Mouse (Mus musculus) adrenal gland, postnatal 36 days (tissue): ENCODE data around the gene Rab4a. TPM values are rescaled to one million over a fixed set of nuclear protein-coding genes. Genes with fewer than 3 reads are reported as not detected.
"Not testable (repeated sequence)": the region's sequence is repeated elsewhere in the genome, so short reads cannot be mapped to it uniquely, and the experiment has no call there.

ENCODE experiments used
- DNase-seq, 2 experiments: peaks; one replicate each; pipeline ENCODE4 v3.0.0; 2021; ENCODE audit warnings: mixed read lengths in 1 of 2
- total RNA-seq, 2 experiments: library from RNA; stranded (reverse); gene quantifications; 2 replicates each; pipeline ENCODE4 v1.2.3; 2021

Gene Rab4a
- total RNA-seq, 2 experiments from 2014 or later, result 23.2 to 34.6 TPM

- peak; percentile 46 to 51 for DNase-seq
Measured at GRCm38 (mm10) chr8:123788416-123789170, 17.2 kb upstream of the Rab4a start.

GRCm38 (mm10) chr8:123789461-123789860 is 16.3 kb upstream of the Rab4a start:
- no peak for DNase-seq

DNA sequence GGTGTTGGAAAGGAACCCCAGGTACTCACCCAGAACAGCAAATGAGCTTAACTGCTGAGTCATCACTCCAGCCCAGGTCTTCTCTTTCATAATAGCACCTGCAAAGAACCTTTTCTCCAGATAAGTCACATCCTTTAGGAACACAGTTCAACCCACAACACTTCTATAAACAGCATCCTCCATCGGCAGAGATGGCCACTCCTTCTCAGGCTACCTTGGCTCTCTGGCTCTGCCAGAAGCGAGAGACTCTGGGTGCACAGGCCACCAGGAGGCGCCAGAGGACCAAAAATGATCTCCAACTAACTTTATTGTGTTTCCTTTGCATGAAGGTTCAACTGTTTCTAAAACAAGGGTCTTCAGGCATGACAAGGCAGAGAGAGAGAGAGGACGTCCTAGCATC is 15.8 kb upstream of the Rab4a start:
- DNase-seq, result peak; percentile 91 to 93

GRCm38 (mm10) chr8:123791101-123791844 is 14.5 kb upstream of the Rab4a start:
- DNase-seq, result no peak

- no peak for DNase-seq
Measured at GRCm38 (mm10) chr8:123791845-123792225, 13.9 kb upstream of the Rab4a start.

- peak; percentile 36 to 55 for DNase-seq
Measured at GRCm38 (mm10) chr8:123793900-123794299, 11.9 kb upstream of the Rab4a start.

GRCm38 (mm10) chr8:123794766-123795165 is 11.0 kb upstream of the Rab4a start:
- no peak for DNase-seq

DNA sequence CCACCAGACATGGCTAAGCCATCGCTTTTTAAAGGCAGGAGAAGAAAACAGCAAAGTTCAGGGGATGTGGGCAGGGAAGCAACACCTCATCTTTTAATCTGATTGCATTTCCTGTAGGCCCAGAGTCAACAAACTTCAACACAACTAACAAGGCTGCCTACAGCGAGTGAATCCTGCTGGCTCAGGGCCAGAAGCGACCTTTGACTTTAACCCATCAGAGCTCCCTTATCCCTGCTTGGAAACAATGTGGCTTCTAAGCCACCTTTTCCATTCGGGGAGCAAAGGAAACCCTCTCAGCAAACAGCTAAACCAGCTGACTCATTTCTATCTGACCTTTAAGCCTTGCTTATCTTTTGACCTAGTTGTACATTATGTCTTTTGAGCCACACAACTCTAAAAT is 9.0 kb upstream of the Rab4a start:
- DNase-seq, result peak; percentile 55 to 65

DNA sequence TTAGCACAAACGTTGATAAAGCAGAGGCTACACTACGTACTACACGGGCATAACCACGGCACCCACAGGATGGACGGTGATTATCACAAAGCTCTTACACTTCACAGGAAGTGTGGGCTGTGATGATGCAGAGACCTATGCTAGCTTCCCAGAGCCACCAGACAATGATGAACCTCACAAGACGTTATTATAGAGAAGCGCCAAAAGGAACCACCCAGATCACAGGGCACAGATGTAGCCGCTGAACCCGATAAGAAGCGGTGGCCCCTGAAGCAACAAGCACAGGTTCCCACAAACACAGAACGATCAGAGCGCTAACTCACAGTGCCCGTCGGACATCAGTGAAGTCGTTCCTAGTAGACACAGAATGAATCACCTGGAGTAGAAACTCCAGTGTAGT is 7.9 kb upstream of the Rab4a start:
- DNase-seq, result no peak

DNA sequence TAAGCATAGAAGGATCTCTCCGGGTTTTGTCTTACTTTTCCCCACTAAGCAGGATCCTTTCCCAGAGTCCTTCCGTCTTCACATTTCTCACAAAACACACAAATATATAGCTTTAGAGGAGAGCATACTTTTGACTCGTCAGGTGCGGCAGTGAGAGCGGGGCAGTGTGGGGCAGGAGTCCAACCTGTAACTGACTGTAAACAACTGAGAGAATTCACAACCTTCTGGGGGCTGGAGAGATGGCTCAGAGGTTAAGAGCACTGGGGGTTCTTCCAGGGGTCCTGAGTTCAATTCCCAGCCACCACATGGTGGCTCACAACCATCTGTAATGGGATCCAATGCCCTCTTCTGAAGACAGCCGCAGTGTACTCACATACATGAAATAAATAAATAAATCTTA is 6.4 kb upstream of the Rab4a start:
- no peak for DNase-seq

- no peak for DNase-seq
Measured at GRCm38 (mm10) chr8:123799885-123800284, 5.9 kb upstream of the Rab4a start.

DNA sequence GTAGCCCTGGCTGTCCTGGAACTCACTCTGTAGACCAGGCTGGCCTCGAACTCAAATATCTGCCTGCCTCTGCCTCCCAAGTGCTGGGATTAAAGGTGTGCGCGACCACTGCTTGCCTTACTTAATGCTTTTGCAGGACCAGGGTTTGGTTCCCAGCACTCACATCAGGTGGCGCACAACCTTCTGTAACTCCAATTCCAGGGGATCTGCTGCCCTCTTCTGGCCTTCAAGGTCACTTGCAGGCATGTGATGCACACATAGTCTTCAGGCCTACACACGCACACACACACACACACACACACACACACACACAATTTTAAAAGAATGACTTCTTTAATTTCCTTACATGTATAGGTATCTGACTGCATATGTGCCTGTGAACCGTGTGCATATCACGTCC is 4.9 kb upstream of the Rab4a start:
- DNase-seq, result no peak

DNA sequence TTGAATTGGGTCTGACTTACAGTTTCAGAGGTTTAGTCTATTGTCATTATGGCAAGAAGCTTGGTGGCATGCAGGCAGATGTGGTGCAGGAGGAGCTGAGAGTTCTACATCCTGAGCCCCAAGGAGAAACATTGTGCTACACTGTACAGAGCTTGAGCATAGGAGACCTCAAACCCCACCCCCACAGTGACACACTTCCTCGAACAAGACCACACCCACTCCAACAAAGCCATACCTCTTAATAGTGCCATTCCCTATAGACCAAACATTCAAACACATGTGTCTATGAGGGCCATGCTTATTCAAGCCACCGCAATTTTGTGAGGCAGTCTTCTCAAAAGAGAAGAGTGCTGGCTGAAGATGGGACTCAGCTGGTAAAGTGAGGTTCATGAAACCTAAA is 4.2 kb upstream of the Rab4a start:
- DNase-seq, result no peak

DNA sequence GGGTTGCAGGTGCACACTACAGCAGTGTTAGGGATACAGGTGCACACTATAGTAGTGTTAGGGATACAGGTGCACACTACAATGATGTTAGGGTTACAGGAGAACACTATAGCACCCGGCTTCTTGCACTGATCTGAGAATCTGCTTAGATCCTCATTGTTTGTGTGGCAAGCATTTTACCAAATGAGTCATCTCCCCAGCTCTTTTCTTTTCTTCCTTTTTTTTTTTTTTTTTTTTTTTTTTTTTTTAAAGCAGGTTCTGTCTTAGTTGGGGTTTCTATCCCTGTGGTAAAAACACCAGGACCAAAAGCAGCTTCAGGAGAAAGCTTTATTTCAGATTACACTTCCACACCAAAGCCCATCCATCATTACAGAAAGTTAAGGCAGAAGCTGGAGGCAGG is 2.1 kb upstream of the Rab4a start:
- no peak for DNase-seq

DNA sequence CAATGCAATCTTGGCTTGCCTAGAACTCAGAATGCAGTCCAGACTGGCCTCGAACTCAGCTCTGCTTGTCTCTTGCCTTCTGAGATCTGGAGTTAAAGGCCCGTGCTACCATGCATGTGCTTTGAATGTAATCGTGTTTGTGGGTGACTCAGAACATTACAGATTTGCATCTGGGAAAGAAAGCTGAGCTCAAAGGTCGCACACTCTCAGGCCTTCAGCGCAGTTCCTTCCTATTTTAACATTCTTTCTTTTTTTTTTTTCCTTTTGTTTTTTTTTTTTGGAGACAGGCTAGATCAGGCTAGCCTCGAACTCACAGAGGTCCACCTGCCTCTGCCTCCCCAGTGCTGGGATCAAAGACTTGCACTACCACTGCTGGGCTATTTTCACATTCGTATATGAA is 1.2 kb upstream of the Rab4a start:
- no peak for DNase-seq

DNA sequence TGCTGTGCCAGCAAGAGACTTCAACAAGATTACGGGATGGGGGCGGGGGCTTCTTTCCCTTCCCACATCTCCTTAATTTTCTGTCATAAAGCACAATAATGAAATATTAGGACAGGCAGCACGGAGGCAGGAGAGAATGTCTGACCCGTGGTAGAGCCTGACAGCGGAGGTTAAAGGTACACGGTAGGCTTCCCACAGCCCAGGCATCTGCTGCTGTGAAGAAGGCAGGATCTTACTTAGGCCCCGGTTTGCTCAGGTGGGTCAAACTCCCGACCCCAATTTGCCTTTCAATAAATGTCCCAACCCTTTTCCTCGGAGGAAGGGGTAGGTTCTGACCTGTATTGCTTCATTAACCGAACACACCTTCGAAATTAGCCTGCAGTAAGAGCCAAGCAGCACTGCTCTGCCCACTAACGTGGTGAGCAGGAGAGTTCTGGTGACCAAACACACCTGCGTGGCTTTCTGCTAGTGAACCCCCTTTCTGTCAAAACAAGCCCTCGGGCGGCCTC is 522 bp upstream of the Rab4a start:
- DNase-seq, result no peak

DNA sequence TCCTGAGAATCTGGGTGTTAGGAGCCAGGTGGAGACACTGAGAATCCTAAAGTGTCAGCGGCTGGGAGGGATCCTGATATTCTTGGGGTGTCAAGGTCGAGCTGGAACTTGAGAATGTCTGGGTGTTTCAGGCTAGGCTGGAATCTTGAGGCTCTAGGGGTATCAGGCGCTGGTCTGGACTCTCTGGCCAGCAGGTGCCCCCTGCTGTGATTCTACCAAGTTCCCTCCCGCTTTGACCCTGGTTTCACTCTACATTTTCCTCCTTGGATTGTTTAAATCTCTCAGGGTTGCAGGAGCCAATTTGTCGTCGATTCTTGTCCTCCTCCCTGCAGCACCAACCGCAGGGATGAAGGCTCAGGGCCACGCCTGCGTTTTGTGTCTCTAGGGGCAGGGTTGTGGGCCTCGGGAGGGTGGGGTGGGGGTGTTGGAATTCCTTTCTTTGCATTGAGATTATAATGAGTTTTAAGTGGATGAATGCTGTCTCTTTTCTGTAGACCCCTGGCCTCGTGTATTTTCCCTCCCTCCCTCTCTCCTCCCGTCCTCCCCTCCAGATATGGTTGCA is 670 bp downstream of the Rab4a start:
- no peak for DNase-seq

GRCm38 (mm10) chr8:123807024-123807431 is 1.2 kb downstream of the Rab4a start:
- DNase-seq, result no peak

DNA sequence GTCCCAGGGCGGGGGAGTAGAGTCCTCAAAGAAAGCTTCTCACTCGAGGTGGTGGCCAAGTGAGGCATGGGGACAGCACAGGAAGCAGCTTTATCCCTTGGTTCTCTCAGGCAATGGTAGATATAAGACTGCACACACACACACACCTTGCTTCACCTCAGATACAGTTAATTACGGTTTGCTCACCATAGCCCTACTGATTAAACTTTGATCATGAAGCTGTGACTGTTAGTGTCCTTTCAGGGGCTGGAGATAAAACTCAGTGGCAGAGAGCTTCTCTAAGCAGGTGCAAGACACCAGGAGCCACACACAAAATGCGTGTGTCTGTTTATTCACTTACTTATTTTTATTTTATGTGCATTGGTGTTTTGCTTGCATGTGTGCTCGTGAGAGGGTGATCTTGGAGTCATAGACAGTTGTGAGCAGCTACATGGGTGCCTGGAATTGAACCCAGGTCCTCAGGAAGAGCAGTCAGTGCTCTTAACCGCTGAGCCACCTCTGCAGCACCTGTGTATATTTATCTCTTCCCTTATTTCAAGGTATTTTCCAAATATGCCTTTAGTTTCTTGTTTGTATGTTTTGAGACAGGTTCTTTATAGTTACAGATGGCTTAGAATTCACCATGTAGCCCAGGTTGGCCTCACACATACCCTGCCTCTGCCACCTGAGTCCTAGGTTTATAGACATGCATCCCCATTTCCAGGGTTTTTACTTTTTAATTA is 2.2 kb downstream of the Rab4a start:
- DNase-seq, result no peak

DNA sequence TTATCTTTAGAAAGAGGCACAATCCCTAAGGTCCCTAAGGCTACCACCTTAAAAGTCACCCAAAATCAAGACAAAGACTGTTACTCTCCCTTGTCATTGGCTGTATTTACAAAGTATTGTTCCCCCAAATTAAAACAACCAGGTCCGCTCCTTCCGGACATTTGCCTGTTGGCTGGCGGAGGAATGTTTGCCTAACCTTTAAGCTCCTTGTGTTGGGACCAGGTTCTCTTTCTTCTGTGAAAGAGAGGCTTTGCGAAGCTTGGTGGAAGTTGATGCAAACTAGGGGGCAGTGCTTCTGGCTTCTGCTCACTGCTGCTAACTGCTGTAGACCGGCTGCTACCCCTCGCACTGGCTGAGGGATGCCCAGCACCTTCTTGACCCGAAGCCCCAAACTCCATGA is 2.9 kb downstream of the Rab4a start:
- DNase-seq, result no peak

DNA sequence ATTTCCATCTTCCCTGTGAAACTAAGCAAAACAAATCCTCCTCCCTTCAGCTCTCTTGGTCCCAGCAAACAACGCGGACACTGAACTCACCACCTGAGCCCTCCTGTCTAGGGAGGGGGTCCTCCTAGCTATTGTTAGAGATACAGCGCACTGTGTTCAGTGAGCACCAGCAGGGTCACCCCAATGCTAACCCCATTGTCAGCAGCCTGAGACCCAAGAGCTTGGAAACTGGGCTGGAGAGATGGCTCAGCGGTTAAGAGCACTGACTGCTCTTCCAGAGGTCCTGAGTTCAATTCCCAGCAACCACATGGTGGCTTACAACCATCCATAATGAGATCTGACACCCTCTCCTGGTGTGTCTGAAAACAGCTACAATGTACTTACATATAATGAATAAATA is 3.6 kb downstream of the Rab4a start:
- DNase-seq, result not testable (repeated sequence)

DNA sequence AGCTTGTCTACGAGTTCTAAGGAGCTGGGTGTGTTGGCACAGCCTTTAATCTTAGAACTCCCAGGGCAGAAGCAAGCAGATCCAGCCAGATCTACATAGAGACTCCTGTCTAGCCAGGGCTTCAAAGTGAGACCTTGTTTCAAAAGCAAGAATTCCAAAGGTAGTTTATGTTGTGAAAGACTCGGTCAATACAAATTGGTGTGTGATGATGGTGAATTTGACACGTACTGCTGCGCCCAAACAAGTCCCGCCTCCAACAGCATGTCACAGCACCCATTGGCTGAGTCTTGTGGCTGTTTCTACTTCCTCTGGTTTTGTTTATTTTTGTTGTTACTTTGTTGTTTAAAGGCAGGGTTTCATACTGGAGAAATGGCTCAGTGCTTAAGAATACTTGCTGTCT is 6.4 kb downstream of the Rab4a start:
- no peak for DNase-seq
